Mouse (Mus musculus) left cerebral cortex, postnatal 25 days (tissue): ENCODE results near the gene Ankrd7. TPM values are rescaled to one million over a fixed set of nuclear protein-coding genes. Genes with fewer than 3 reads are reported as not detected.

Experiments used
- total RNA-seq, 2 experiments: library from RNA; stranded (reverse); gene quantifications; 2 replicates each; pipeline ENCODE4 v1.2.3; 2021

Ankrd7 gene
- total RNA-seq, 2 experiments from 2014 or later = 0.27 TPM; not detected in 1

Other genes starting within 250 kb of the Ankrd7 start
- gene Lsm8, start 17.7 kb upstream of the Ankrd7 start, total RNA-seq = 10 to 100 TPM; 32.5 to 34.0 TPM